Comparison of ENCODE assay signal across 9 mouse cellular contexts in the genomic region with DNA sequence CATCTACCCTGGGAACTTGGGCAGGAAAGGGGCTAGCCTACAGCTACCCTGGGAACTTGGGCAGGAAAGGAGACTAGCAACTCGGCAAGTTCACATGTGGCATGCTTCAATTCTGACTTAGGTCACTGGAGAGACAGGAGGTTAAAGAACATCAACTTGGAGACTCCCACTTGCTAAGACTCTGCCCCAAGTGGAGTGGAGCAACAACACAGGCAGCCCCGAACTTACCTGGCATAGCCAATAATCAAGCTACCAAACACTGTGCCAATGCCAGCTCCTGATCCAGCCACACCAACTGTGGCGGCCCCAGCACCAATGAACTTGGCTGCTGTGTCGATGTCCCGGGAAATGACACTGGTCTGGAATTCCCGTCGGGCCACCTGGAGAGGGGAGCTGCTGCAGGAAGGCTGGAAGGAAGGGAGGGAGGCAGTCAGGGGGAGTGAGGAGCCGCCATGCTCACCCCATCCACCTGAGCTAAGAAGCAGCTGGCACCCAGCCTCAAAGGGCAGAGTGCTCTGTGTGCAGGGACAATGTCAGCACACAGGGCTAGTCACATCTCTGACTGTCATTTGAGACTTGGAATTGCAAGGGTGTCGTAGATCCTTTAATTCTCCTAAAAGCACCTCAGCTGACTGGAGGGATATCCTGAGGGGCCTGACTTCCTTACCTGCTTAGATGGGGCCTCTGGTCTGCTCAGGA. TPM values are rescaled to one million over a fixed set of nuclear protein-coding genes. Genes with fewer than 3 reads are reported as not detected.
DNase-seq lines count a peak whose midpoint lies in the region; ATAC-seq and TF ChIP-seq lines count a peak whose summit lies in the region.
"Had no signal": no experiment of that assay in that cellular context is flagged by ENCODE, and none has a peak within 500 bp of the region (broad histone marks: within the 10 kb centered on the region; RNA-seq: fewer than 3 reads in every experiment).

No protein-coding gene starts in this region.

- H3K4me1 ChIP-seq in heart, embryonic 13.5 days = peaks cover 27% of the 10 kb centered on the region
- peaks cover under 1% of the 10 kb centered on the region; the same call in 1 of the 2 replicates for H3K4me1 ChIP-seq in small intestine, adult 2 months (ENCODE audit: control insufficient read depth, insufficient read depth, insufficient read length, low read length)

- no peaks in the 10 kb centered on the region for H3K27me3 ChIP-seq in heart, embryonic 13.5 days (replicated peaks)
- H3K27me3 ChIP-seq in small intestine, adult 2 months (ENCODE audit: control insufficient read depth, insufficient read depth, low read length) = no peaks in the 10 kb centered on the region

- H3K4me3 ChIP-seq in layer of hippocampus, adult 2 months = peak overlapping the region; percentile 98
- peak overlapping the region; percentile 84 for H3K4me3 ChIP-seq in heart, embryonic 13.5 days
- peak overlapping the region; percentile 26 for H3K4me3 ChIP-seq in small intestine, adult 2 months (ENCODE audit: low read depth, low read length)

- peak overlapping the region; percentile 74 for H3K4me2 ChIP-seq in heart, embryonic 13.5 days

- TF ChIP-seq POLR2A in small intestine, adult 2 months (IDR thresholded peaks at IDR 0.05; ENCODE audit: low read depth, low read length) = no peak

- H3K9me3 ChIP-seq in heart, embryonic 13.5 days = no peaks in the 10 kb centered on the region

- WGBS in heart, embryonic 13.5 days = 53% methylated on average over 9 of the region's 9 CpGs
- 49% methylated on average over 9 of the region's 9 CpGs for WGBS in small intestine, adult 2 months

- H3K9ac ChIP-seq in heart, embryonic 13.5 days = peak overlapping the region; percentile 95

- peak overlapping the region; percentile 93; the same call in 1 of the 2 replicates for H3K27ac ChIP-seq in layer of hippocampus, adult 2 months
- no peak overlapping the region for H3K27ac ChIP-seq in heart, embryonic 13.5 days (replicated peaks)
- 0 out of 2 replicates have a peak overlapping the region, but pooled peaks have one; percentile 58 for H3K27ac ChIP-seq in small intestine, adult 2 months (ENCODE audit: insufficient read depth, low read depth, low read length)

- no peak for ATAC-seq in heart, embryonic 13.5 days (ENCODE audit: extremely low read depth, insufficient number of reproducible peaks, low FRiP score, low TSS enrichment)
- no peak for ATAC-seq in erythroid progenitor cell, adult 5-6 weeks (replicated peaks; ENCODE audit: low FRiP score, poor library complexity, severe bottlenecking)
- ATAC-seq in activated CD4-positive, CD25-positive, alpha-beta regulatory T cell, adult 4 months = no peak
- ATAC-seq: forebrain, postnatal 0 days had no signal

- no peak for TF ChIP-seq CTCF in layer of hippocampus, adult 2 months (conservative IDR thresholded peaks at IDR 0.05)
- no peak for TF ChIP-seq CTCF in small intestine, adult 2 months (IDR thresholded peaks at IDR 0.05; ENCODE audit: extremely low read depth, insufficient read length, insufficient replicate concordance, low read depth, low read length)

- no peak for DNase-seq in layer of hippocampus, adult 2 months (ENCODE audit: low spot score in 2 of 2)
- DNase-seq in layer of hippocampus, adult 9-10 months (ENCODE audit: low spot score) = no peak
- peak; percentile 46 to 70 for DNase-seq in kidney, postnatal 25 days
- DNase-seq: forebrain, postnatal 0 days had no signal

- H3K36me3 ChIP-seq in heart, embryonic 13.5 days = peaks cover 40% of the 10 kb centered on the region
- peaks cover 16% of the 10 kb centered on the region for H3K36me3 ChIP-seq in small intestine, adult 2 months (ENCODE audit: control insufficient read depth, insufficient read depth, low read length)

RNA-seq across cellular contexts. Expression of gene Atp5g1, which starts 2.0 kb away (rescaled TPM):
- total RNA-seq in layer of hippocampus, adult 2 months (2021) = 100 to 1,000 TPM; 409 to 414 TPM
- polyA plus RNA-seq in heart, embryonic 13.5 days (2015; fragmentation: Nextera tagmentation; extraction: Ambion mirVana) = 1,502 and 1,689 TPM in 2 replicates
- polyA plus RNA-seq in small intestine, adult 2 months (2012; rRNA removed) = 732 and 1,031 TPM in 2 replicates
- total RNA-seq in erythroid progenitor cell, adult 5-6 weeks (2015; ENCODE audit: low replicate concordance) = 98.9 and 122 TPM in 2 replicates
- 9.5 and 20.2 TPM in 2 replicates for total RNA-seq in erythroid progenitor cell, adult 5-6 weeks (2017; ENCODE audit: low replicate concordance)
- polyA plus RNA-seq in activated CD4-positive, CD25-positive, alpha-beta regulatory T cell, adult 4 months (2017; shearing (Covaris generic)) = 100 to 1,000 TPM; 362 to 459 TPM

RNA-seq across cellular contexts. Expression of gene Ube2z, which starts 8.3 kb away (rescaled TPM):
- 10 to 100 TPM; 54.4 to 56.2 TPM for total RNA-seq in layer of hippocampus, adult 2 months (2021)
- polyA plus RNA-seq in heart, embryonic 13.5 days (2015; fragmentation: Nextera tagmentation; extraction: Ambion mirVana) = 31.5 and 33.1 TPM in 2 replicates
- 12.1 and 23.0 TPM in 2 replicates for polyA plus RNA-seq in small intestine, adult 2 months (2012; rRNA removed)
- total RNA-seq in erythroid progenitor cell, adult 5-6 weeks (2015; ENCODE audit: low replicate concordance) = 18.7 and 19.7 TPM in 2 replicates
- total RNA-seq in erythroid progenitor cell, adult 5-6 weeks (2017; ENCODE audit: low replicate concordance) = 9.7 and 26.2 TPM in 2 replicates
- polyA plus RNA-seq in activated CD4-positive, CD25-positive, alpha-beta regulatory T cell, adult 4 months (2017; shearing (Covaris generic)) = 1 to 10 TPM; 8.5 to 9.1 TPM

RNA-seq across cellular contexts. Expression of gene Calcoco2, which starts 38.3 kb away (rescaled TPM):
- total RNA-seq in layer of hippocampus, adult 2 months (2021) = not detected
- not detected in 2 replicates for polyA plus RNA-seq in heart, embryonic 13.5 days (2015; fragmentation: Nextera tagmentation; extraction: Ambion mirVana)
- polyA plus RNA-seq in small intestine, adult 2 months (2012; rRNA removed) = not detected in 2 replicates
- total RNA-seq in erythroid progenitor cell, adult 5-6 weeks (2015; ENCODE audit: low replicate concordance) = not detected in 2 replicates
- not detected in 2 replicates for total RNA-seq in erythroid progenitor cell, adult 5-6 weeks (2017; ENCODE audit: low replicate concordance)
- not detected for polyA plus RNA-seq in activated CD4-positive, CD25-positive, alpha-beta regulatory T cell, adult 4 months (2017; shearing (Covaris generic))
- total RNA-seq: forebrain, postnatal 0 days; left cerebral cortex, postnatal 25 days had no signal

RNA-seq across cellular contexts. Expression of gene Snf8, which starts 38.8 kb away (rescaled TPM):
- 10 to 100 TPM; 92.8 to 96.8 TPM for total RNA-seq in layer of hippocampus, adult 2 months (2021)
- polyA plus RNA-seq in heart, embryonic 13.5 days (2015; fragmentation: Nextera tagmentation; extraction: Ambion mirVana) = 68.3 and 74.7 TPM in 2 replicates
- polyA plus RNA-seq in small intestine, adult 2 months (2012; rRNA removed) = 14.7 and 30.8 TPM in 2 replicates
- 22.0 and 55.8 TPM in 2 replicates for total RNA-seq in erythroid progenitor cell, adult 5-6 weeks (2015; ENCODE audit: low replicate concordance)
- total RNA-seq in erythroid progenitor cell, adult 5-6 weeks (2017; ENCODE audit: low replicate concordance) = 5.6 and 25.9 TPM in 2 replicates
- polyA plus RNA-seq in activated CD4-positive, CD25-positive, alpha-beta regulatory T cell, adult 4 months (2017; shearing (Covaris generic)) = 10 to 100 TPM; 39.3 to 54.1 TPM

RNA-seq across cellular contexts. Expression of gene Gip, which starts 49.1 kb away (rescaled TPM):
- total RNA-seq in layer of hippocampus, adult 2 months (2021) = not detected
- not detected in 2 replicates for polyA plus RNA-seq in heart, embryonic 13.5 days (2015; fragmentation: Nextera tagmentation; extraction: Ambion mirVana)
- polyA plus RNA-seq in small intestine, adult 2 months (2012; rRNA removed) = 25.4 and 44.6 TPM in 2 replicates
- not detected in 2 replicates for total RNA-seq in erythroid progenitor cell, adult 5-6 weeks (2015; ENCODE audit: low replicate concordance)
- not detected in 2 replicates for total RNA-seq in erythroid progenitor cell, adult 5-6 weeks (2017; ENCODE audit: low replicate concordance)
- polyA plus RNA-seq in activated CD4-positive, CD25-positive, alpha-beta regulatory T cell, adult 4 months (2017; shearing (Covaris generic)) = not detected
- total RNA-seq: forebrain, postnatal 0 days; left cerebral cortex, postnatal 25 days had no signal
- polyA plus RNA-seq: forebrain, postnatal 0 days had no signal

Comparison
In these comparisons a context has a peak if more than half of its experiments do, and no peak if none do; other contexts are left out.
1. DNase-seq: peak in kidney, postnatal 25 days (2 of 2); none in layer of hippocampus, adult 2 months (0 of 2) and layer of hippocampus, adult 9-10 months (single experiment).
2. H3K4me3 ChIP-seq: peak in every context shown above with its lines; median percentile 98 in layer of hippocampus, adult 2 months; 84 in heart, embryonic 13.5 days; 26 in small intestine, adult 2 months.